Mouse (Mus musculus) spleen, adult 2 months (tissue): ENCODE data around the gene Brox. TPM values are rescaled to one million over a fixed set of nuclear protein-coding genes. Genes with fewer than 3 reads are reported as not detected.
"Not testable (repeated sequence)": the region's sequence is repeated elsewhere in the genome, so short reads cannot be mapped to it uniquely, and the experiment has no call there.

ENCODE experiments used
- DNase-seq, 2 experiments: peaks; one replicate each; pipeline versions ENCODE4 v3.0.0 to v3.0.0-alpha.2; 2012 to 2021; ENCODE audit warnings: low spot score in 2 of 2, low read depth in 1 of 2
- H3K27ac ChIP-seq: fragments of 200-500 bp; 2 replicates; pipeline ENCODE4 v1.5.1; 2012; ENCODE audit warnings: low read length, inconsistent platforms; ENCODE audit not compliant: insufficient read depth
- H3K27me3 ChIP-seq: fragments of 200-500 bp; 2 replicates; pipeline ENCODE4 v1.6.1; 2012; ENCODE audit warnings: mild to moderate bottlenecking, moderate library complexity, low read length, inconsistent platforms; ENCODE audit not compliant: control insufficient read depth, insufficient read depth
- H3K36me3 ChIP-seq: fragments of 200-500 bp; 2 replicates; pipeline ENCODE4 v1.6.1; 2012; ENCODE audit warnings: mild to moderate bottlenecking, low read length, inconsistent platforms; ENCODE audit not compliant: control insufficient read depth, insufficient read depth
- H3K4me1 ChIP-seq: fragments of 200-500 bp; 2 replicates; pipeline ENCODE4 v1.6.1; 2011; ENCODE audit warnings: inconsistent platforms; ENCODE audit not compliant: control insufficient read depth, insufficient read depth, insufficient read length
- H3K4me3 ChIP-seq: fragments of 200-500 bp; 2 replicates; pipeline ENCODE4 v1.5.1; 2011; ENCODE audit warnings: mild to moderate bottlenecking, inconsistent platforms; ENCODE audit not compliant: insufficient read depth, insufficient read length; ENCODE audit errors: extremely low read depth
- CTCF ChIP-seq: fragments of 200-500 bp; IDR thresholded peaks from 2 replicates; pipeline ENCODE4 v1.5.1; 2011; ENCODE audit warnings: mild to moderate bottlenecking, inconsistent platforms; ENCODE audit not compliant: insufficient read depth, insufficient read length, insufficient replicate concordance; ENCODE audit errors: extremely low read depth
- POLR2A ChIP-seq: fragments of 200-500 bp; IDR thresholded peaks from 2 replicates; pipeline ENCODE4 v1.6.1; 2011; ENCODE audit warnings: low read depth, low read length, inconsistent platforms
- WGBS: fragments of 180-500 bp; shearing (Covaris S2); methylation state at CpG from one replicate; pipeline ENCODE4 v1.1.7; 2018; 5-methylcytosine and 5-hydroxymethylcytosine counted together
- polyA plus RNA-seq: library from polyadenylated mRNA; depleted of rRNA; stranded (reverse); fragments of >200 nt; gene quantifications from 2 replicates; pipeline ENCODE4 v1.2.3, GENCODE M21; 2012; rRNA removed

Brox gene
- 10.1 and 11.3 TPM in 2 replicates for polyA plus RNA-seq

- H3K27me3 ChIP-seq = no peaks in the 10 kb centered on the region
- 1% methylated on average over 37 of the region's 39 CpGs for WGBS
- peaks cover 11% of the 10 kb centered on the region for H3K36me3 ChIP-seq
- H3K27ac ChIP-seq = peak within 1 kb of the TSS; percentile 97
- no peaks in the 10 kb centered on the region for H3K4me1 ChIP-seq
- peak; percentile 78 to 96 for DNase-seq
- TF ChIP-seq CTCF = no peak
- TF ChIP-seq POLR2A = peak; percentile 0; the same call in 1 of the 2 replicates
- H3K4me3 ChIP-seq = peak within 1 kb of the TSS; percentile 95
These were observed at the start of gene Brox for GRCm38 (mm10) chr1:183296877-183297383. Gene Brox, minus strand, starts transcription at chr1:183297269.

- 4% methylated on average over 10 of the region's 10 CpGs for WGBS
- no peaks in the 10 kb centered on the region; the same call in 1 of the 2 replicates for H3K4me1 ChIP-seq
- H3K27me3 ChIP-seq = no peaks in the 10 kb centered on the region
- TF ChIP-seq POLR2A (no peak), CTCF (no peak)
- peak overlapping the region; percentile 91 for H3K4me3 ChIP-seq
- no peak for DNase-seq
- peaks cover 7% of the 10 kb centered on the region for H3K36me3 ChIP-seq
- peak overlapping the region; percentile 88 for H3K27ac ChIP-seq
These were observed 48.7 kb upstream of the Brox start for GRCm38 (mm10) chr1:183345817-183346195.

GRCm38 (mm10) chr1:183344886-183345816 lies 48.1 kb upstream of the Brox start:
- TF ChIP-seq POLR2A (peak; percentile 38; the same call in 1 of the 2 replicates), CTCF (no peak)

GRCm38 (mm10) chr1:183342902-183343301 lies 45.8 kb upstream of the Brox start:
- not testable (repeated sequence) for H3K27me3 ChIP-seq, DNase-seq, H3K27ac ChIP-seq, H3K4me3 ChIP-seq, H3K4me1 ChIP-seq
- H3K36me3 ChIP-seq = peaks cover 14% of the 10 kb centered on the region
- WGBS = 78% methylated on average over 1 of the region's 1 CpGs

More at GRCm38 (mm10) chr1:183344886-183345816, 48.1 kb upstream of the Brox start:
- under 1% methylated on average over 72 of the region's 72 CpGs for WGBS
- Histone ChIP-seq H3K36me3 (peaks cover 6% of the 10 kb centered on the region), H3K4me1 (no peaks in the 10 kb centered on the region; the same call in 1 of the 2 replicates), H3K27me3 (no peaks in the 10 kb centered on the region), H3K4me3 (peak overlapping the region; percentile 91), H3K27ac (peak overlapping the region; percentile 91)
- DNase-seq = peak; percentile 84 to 88

- no peaks in the 10 kb centered on the region for H3K4me1 ChIP-seq
- 90% methylated on average over 8 of the region's 8 CpGs for WGBS
- no peak overlapping the region for H3K4me3 ChIP-seq
- peaks cover 53% of the 10 kb centered on the region for H3K36me3 ChIP-seq
- H3K27ac ChIP-seq = no peak overlapping the region
- no peaks in the 10 kb centered on the region for H3K27me3 ChIP-seq
- no peak for DNase-seq
- TF ChIP-seq CTCF (no peak), POLR2A (no peak)
These were observed 30.1 kb upstream of the Brox start for GRCm38 (mm10) chr1:183327171-183327570.

- H3K4me3 ChIP-seq = no peak overlapping the region
- H3K27me3 ChIP-seq = no peaks in the 10 kb centered on the region
- no peaks in the 10 kb centered on the region; the same call in 1 of the 2 replicates for H3K4me1 ChIP-seq
- H3K36me3 ChIP-seq = peaks cover 44% of the 10 kb centered on the region
- H3K27ac ChIP-seq = no peak overlapping the region
- TF ChIP-seq POLR2A (no peak), CTCF (no peak)
- DNase-seq = no peak
- 97% methylated on average over 6 of the region's 6 CpGs for WGBS
These were observed 27.4 kb upstream of the Brox start for GRCm38 (mm10) chr1:183324433-183324832.
